Mouse (Mus musculus): ENCODE results near the gene Gm13212.
"Not testable (repeated sequence)": the region's sequence is repeated elsewhere in the genome, so short reads cannot be mapped to it uniquely, and the experiment has no call there.

Gene Gm13212

GRCm38 (mm10) chr4:145585078-145585477 is at the start of gene Gm13212:
Gm13212 (plus strand) TSS chr4:145585166.
- not testable (repeated sequence) for DNase-seq (ENCODE audit: low spot score in 2 of 2)

GRCm38 (mm10) chr4:145543861-145544260 is 41.1 kb upstream of the Gm13212 start:
- not testable (repeated sequence) for DNase-seq (ENCODE audit: low spot score in 2 of 2)

GRCm38 (mm10) chr4:145545106-145545505 is 39.9 kb upstream of the Gm13212 start:
- not testable (repeated sequence) for DNase-seq (ENCODE audit: low spot score in 2 of 2)

GRCm38 (mm10) chr4:145545734-145546349 is 39.1 kb upstream of the Gm13212 start:
- DNase-seq (ENCODE audit: low spot score in 2 of 2), result not testable (repeated sequence)

- DNase-seq (ENCODE audit: low spot score in 2 of 2), result not testable (repeated sequence)
Measured at GRCm38 (mm10) chr4:145546477-145546876, 38.5 kb upstream of the Gm13212 start.

GRCm38 (mm10) chr4:145556680-145557079 is 28.3 kb upstream of the Gm13212 start:
- DNase-seq (ENCODE audit: low spot score in 2 of 2), result no peak

- no peak for DNase-seq (ENCODE audit: low spot score in 2 of 2)
Measured at GRCm38 (mm10) chr4:145559505-145560099, 25.4 kb upstream of the Gm13212 start.

GRCm38 (mm10) chr4:145564111-145564821 is 20.7 kb upstream of the Gm13212 start:
- no peak for DNase-seq (ENCODE audit: low spot score in 2 of 2)

- DNase-seq (ENCODE audit: low spot score in 2 of 2), result not testable (repeated sequence)
Measured at GRCm38 (mm10) chr4:145570461-145570860, 14.5 kb upstream of the Gm13212 start.

- DNase-seq (ENCODE audit: low spot score in 2 of 2), result not testable (repeated sequence)
Measured at GRCm38 (mm10) chr4:145576623-145577022, 8.3 kb upstream of the Gm13212 start.

GRCm38 (mm10) chr4:145580333-145580732 is 4.6 kb upstream of the Gm13212 start:
- not testable (repeated sequence) for DNase-seq (ENCODE audit: low spot score in 2 of 2)

- DNase-seq (ENCODE audit: low spot score in 2 of 2), result not testable (repeated sequence)
Measured at GRCm38 (mm10) chr4:145586046-145586445, 1.1 kb downstream of the Gm13212 start.

GRCm38 (mm10) chr4:145594183-145594582 is 9.2 kb downstream of the Gm13212 start:
- not testable (repeated sequence) for DNase-seq (ENCODE audit: low spot score in 2 of 2)

- DNase-seq (ENCODE audit: low spot score in 2 of 2), result not testable (repeated sequence)
Measured at GRCm38 (mm10) chr4:145594798-145595197, 9.8 kb downstream of the Gm13212 start.

- DNase-seq (ENCODE audit: low spot score in 2 of 2), result not testable (repeated sequence)
Measured at GRCm38 (mm10) chr4:145640416-145641185, 55.6 kb downstream of the Gm13212 start.

- not testable (repeated sequence) for DNase-seq (ENCODE audit: low spot score in 2 of 2)
Measured at GRCm38 (mm10) chr4:145670385-145670784, 85.4 kb downstream of the Gm13212 start, which contains the start of gene Zfp980. Zfp980 (plus strand) TSS chr4:145670685.

- not testable (repeated sequence) for DNase-seq (ENCODE audit: low spot score in 2 of 2)
Measured at GRCm38 (mm10) chr4:145674286-145674780, 89.4 kb downstream of the Gm13212 start.
